Mouse (Mus musculus) liver, embryonic 12.5 days (tissue): ENCODE measurements around the gene Cdh1. TPM values are rescaled to one million over a fixed set of nuclear protein-coding genes. Genes with fewer than 3 reads are reported as not detected.

Experiments
- ATAC-seq: fragments of 200-750 bp; cut with Nextera tagmentation; 2 replicates; pipeline ENCODE4 v1.8.0; 2017; ENCODE audit warnings: moderate number of reproducible peaks, mild to moderate bottlenecking, moderate library complexity
- H3K27ac ChIP-seq: fragments of 300-500 bp; sonication (generic); 2 replicates; pipeline ENCODE4 v1.5.1; 2016; ENCODE audit warnings: mild to moderate bottlenecking
- H3K27me3 ChIP-seq: fragments of 300-500 bp; sonication (generic); replicated peaks from 2 replicates; pipeline ENCODE4 v1.6.1; 2016; ENCODE audit warnings: mild to moderate bottlenecking, moderate library complexity
- H3K36me3 ChIP-seq: fragments of 300-500 bp; sonication (generic); 2 replicates; pipeline ENCODE4 v1.6.1; 2016; ENCODE audit warnings: mild to moderate bottlenecking, moderate library complexity
- H3K4me1 ChIP-seq: fragments of 300-500 bp; sonication (generic); 2 replicates; pipeline ENCODE4 v1.6.1; 2016
- H3K4me2 ChIP-seq: fragments of 300-500 bp; sonication (generic); 2 replicates; pipeline ENCODE4 v1.6.1; 2016; ENCODE audit warnings: mild to moderate bottlenecking, moderate library complexity
- H3K4me3 ChIP-seq: fragments of 300-500 bp; sonication (generic); 2 replicates; pipeline ENCODE4 v1.5.1; 2016; ENCODE audit warnings: mild to moderate bottlenecking, moderate library complexity
- H3K9ac ChIP-seq: fragments of 300-500 bp; sonication (generic); 2 replicates; pipeline ENCODE4 v1.6.1; 2016; ENCODE audit warnings: mild to moderate bottlenecking, moderate library complexity
- H3K9me3 ChIP-seq: fragments of 300-500 bp; sonication (generic); replicated peaks from 2 replicates; pipeline ENCODE4 v1.6.1; 2016; ENCODE audit warnings: mild to moderate bottlenecking, moderate library complexity
- WGBS: fragments of 180-500 bp; shearing (Covaris S2); methylation state at CpG from one replicate; pipeline ENCODE4 v1.1.7; 2016; ENCODE audit not compliant: insufficient replicate concordance; 5-methylcytosine and 5-hydroxymethylcytosine counted together
- polyA plus RNA-seq: library from polyadenylated mRNA; unstranded; fragments of >200 nt; fragmentation: Nextera tagmentation; extraction: Ambion mirVana; gene quantifications from 2 replicates; pipeline ENCODE4 v1.2.1, GENCODE M21; 2016

The Cdh1 gene
- polyA plus RNA-seq, 1 experiment from 2014 or later: 11.4 TPM

- Histone ChIP-seq H3K9ac (no peak overlapping the region), H3K27ac (no peak overlapping the region), H3K27me3 (no peaks in the 10 kb centered on the region), H3K4me2 (no peak overlapping the region), H3K4me1 (no peaks in the 10 kb centered on the region), H3K9me3 (no peaks in the 10 kb centered on the region), H3K36me3 (no peaks in the 10 kb centered on the region), H3K4me3 (no peak overlapping the region)
- 62% methylated on average over 9 of the region's 9 CpGs for WGBS
- no peak for ATAC-seq
Measured at GRCm38 (mm10) chr8:106626096-106626865, 23.1 kb downstream of the Cdh1 start.

GRCm38 (mm10) chr8:106628291-106628964 lies 25.3 kb downstream of the Cdh1 start:
- H3K4me1 ChIP-seq: peaks cover 4% of the 10 kb centered on the region; the same call in 1 of the 2 replicates
- H3K27me3 ChIP-seq: no peaks in the 10 kb centered on the region
- H3K9ac ChIP-seq: no peak overlapping the region
- no peak overlapping the region for H3K4me2 ChIP-seq
- H3K9me3 ChIP-seq: no peaks in the 10 kb centered on the region
- ATAC-seq: no peak
- no peak overlapping the region for H3K4me3 ChIP-seq
- no peaks in the 10 kb centered on the region for H3K36me3 ChIP-seq
- WGBS: 62% methylated on average over 11 of the region's 11 CpGs
- H3K27ac ChIP-seq: no peak overlapping the region

- H3K4me3 ChIP-seq: no peak overlapping the region
- H3K27ac ChIP-seq: no peak overlapping the region
- no peak overlapping the region for H3K9ac ChIP-seq
- no peaks in the 10 kb centered on the region for H3K9me3 ChIP-seq
- H3K4me2 ChIP-seq: no peak overlapping the region
- H3K4me1 ChIP-seq: peaks cover 14% of the 10 kb centered on the region; the same call in 1 of the 2 replicates
- 58% methylated on average over 5 of the region's 5 CpGs for WGBS
- no peaks in the 10 kb centered on the region for H3K36me3 ChIP-seq
- no peaks in the 10 kb centered on the region for H3K27me3 ChIP-seq
- ATAC-seq: no peak
Measured at GRCm38 (mm10) chr8:106629456-106629855, 26.3 kb downstream of the Cdh1 start.

- H3K9me3 ChIP-seq: no peaks in the 10 kb centered on the region
- H3K9ac ChIP-seq: no peak overlapping the region
- 61% methylated on average over 5 of the region's 5 CpGs for WGBS
- no peak overlapping the region for H3K4me3 ChIP-seq
- ATAC-seq: no peak
- H3K27ac ChIP-seq: no peak overlapping the region
- no peaks in the 10 kb centered on the region for H3K27me3 ChIP-seq
- H3K4me1 ChIP-seq: peaks cover 14% of the 10 kb centered on the region; the same call in 1 of the 2 replicates
- no peak overlapping the region for H3K4me2 ChIP-seq
- no peaks in the 10 kb centered on the region for H3K36me3 ChIP-seq
Measured at GRCm38 (mm10) chr8:106631904-106632303, 28.8 kb downstream of the Cdh1 start.

DNA sequence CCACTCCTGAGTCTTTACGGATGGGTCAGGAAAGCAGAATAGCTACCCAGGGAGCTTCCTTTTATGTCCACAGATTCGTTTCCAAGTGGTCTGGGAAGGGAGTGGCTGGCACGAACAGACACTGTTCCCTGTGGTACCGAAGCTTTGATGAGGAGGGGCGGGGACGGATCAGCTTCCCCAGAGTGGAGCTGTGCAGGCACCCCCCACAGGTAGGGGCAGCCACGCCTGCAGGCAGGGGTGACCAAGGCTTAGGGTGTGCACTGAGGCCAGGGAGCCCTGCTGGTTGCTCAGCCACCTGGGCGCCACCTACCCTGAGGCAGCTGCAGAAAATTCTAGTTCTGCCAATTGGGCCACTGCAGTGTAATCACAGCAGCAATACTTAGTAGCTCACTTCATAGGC lies 29.5 kb downstream of the Cdh1 start:
- 0 out of 2 replicates have a peak, but pooled peaks have one; percentile 28 for ATAC-seq
- no peaks in the 10 kb centered on the region for H3K27me3 ChIP-seq
- WGBS: 27% methylated on average over 8 of the region's 8 CpGs
- H3K9me3 ChIP-seq: no peaks in the 10 kb centered on the region
- no peak overlapping the region for H3K4me3 ChIP-seq
- no peaks in the 10 kb centered on the region for H3K36me3 ChIP-seq
- no peak overlapping the region for H3K4me2 ChIP-seq
- peaks cover 14% of the 10 kb centered on the region; the same call in 1 of the 2 replicates for H3K4me1 ChIP-seq
- H3K27ac ChIP-seq: no peak overlapping the region
- no peak overlapping the region for H3K9ac ChIP-seq

DNA sequence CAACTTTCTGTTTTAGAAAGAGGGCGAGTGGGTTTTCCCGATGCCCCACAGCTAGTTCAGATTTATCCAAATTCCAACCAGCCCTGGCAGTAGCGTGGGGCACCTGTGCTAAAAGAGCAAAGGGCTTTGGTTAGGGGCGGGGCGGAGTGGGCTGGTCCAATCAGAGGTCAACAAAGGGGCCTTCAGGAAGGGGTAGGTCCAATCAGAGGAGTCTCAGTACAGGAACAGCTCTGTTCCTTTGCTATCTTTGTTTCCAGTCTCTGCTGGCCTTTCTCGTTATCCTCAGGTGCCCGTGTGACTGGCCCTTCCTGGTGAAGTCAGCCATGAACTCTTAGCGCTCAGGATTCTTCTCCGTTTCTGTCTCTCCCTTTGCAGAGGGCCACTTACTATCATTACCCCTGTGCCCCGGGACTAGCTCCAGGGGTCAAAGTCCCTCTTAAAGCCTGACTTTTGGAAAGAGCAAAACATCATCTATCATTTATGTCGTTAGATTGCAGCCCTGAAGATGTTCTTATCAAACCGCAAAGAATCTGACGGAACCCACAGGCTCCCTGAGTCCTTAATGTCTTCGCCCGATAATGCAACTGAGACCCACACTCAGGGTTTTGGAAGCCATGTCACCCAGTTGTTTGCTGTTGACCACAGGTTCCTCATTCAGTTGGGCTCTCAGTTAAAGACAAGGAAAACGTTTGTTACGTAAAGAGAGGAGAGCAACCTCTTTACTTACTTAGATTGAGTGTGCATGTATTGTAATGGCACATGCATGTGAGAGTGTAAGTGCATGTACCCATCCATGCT lies 30.4 kb downstream of the Cdh1 start:
- no peaks in the 10 kb centered on the region for H3K9me3 ChIP-seq
- no peaks in the 10 kb centered on the region for H3K36me3 ChIP-seq
- H3K27me3 ChIP-seq: no peaks in the 10 kb centered on the region
- no peak overlapping the region for H3K27ac ChIP-seq
- peaks cover 14% of the 10 kb centered on the region; the same call in 1 of the 2 replicates for H3K4me1 ChIP-seq
- H3K9ac ChIP-seq: no peak overlapping the region
- 33% methylated on average over 17 of the region's 17 CpGs for WGBS
- peak; percentile 58; the same call in 1 of the 2 replicates for ATAC-seq
- H3K4me3 ChIP-seq: no peak overlapping the region
- peak overlapping the region; percentile 21 for H3K4me2 ChIP-seq

GRCm38 (mm10) chr8:106635284-106635683 lies 32.1 kb downstream of the Cdh1 start:
- ATAC-seq: no peak
- 43% methylated on average over 5 of the region's 5 CpGs for WGBS
- Histone ChIP-seq H3K9ac (no peak overlapping the region), H3K4me1 (peaks cover 14% of the 10 kb centered on the region; the same call in 1 of the 2 replicates), H3K36me3 (no peaks in the 10 kb centered on the region), H3K27ac (no peak overlapping the region), H3K4me2 (no peak overlapping the region), H3K4me3 (no peak overlapping the region), H3K9me3 (no peaks in the 10 kb centered on the region), H3K27me3 (no peaks in the 10 kb centered on the region)

- no peaks in the 10 kb centered on the region for H3K9me3 ChIP-seq
- no peak overlapping the region for H3K4me3 ChIP-seq
- peaks cover 23% of the 10 kb centered on the region; the same call in 1 of the 2 replicates for H3K4me1 ChIP-seq
- H3K36me3 ChIP-seq: no peaks in the 10 kb centered on the region
- no peaks in the 10 kb centered on the region for H3K27me3 ChIP-seq
- no peak overlapping the region for H3K9ac ChIP-seq
- no peak for ATAC-seq
- no peak overlapping the region for H3K27ac ChIP-seq
- no peak overlapping the region for H3K4me2 ChIP-seq
- WGBS: 78% methylated on average over 4 of the region's 4 CpGs
Measured at GRCm38 (mm10) chr8:106637446-106637845, 34.3 kb downstream of the Cdh1 start.

GRCm38 (mm10) chr8:106638768-106639295 lies 35.7 kb downstream of the Cdh1 start:
- no peak overlapping the region for H3K4me3 ChIP-seq
- no peaks in the 10 kb centered on the region for H3K36me3 ChIP-seq
- WGBS: 78% methylated on average over 7 of the region's 7 CpGs
- H3K9me3 ChIP-seq: no peaks in the 10 kb centered on the region
- H3K4me2 ChIP-seq: no peak overlapping the region
- H3K27ac ChIP-seq: no peak overlapping the region
- no peak overlapping the region for H3K9ac ChIP-seq
- ATAC-seq: no peak
- H3K27me3 ChIP-seq: no peaks in the 10 kb centered on the region
- H3K4me1 ChIP-seq: peaks cover 15% of the 10 kb centered on the region; the same call in 1 of the 2 replicates

GRCm38 (mm10) chr8:106640212-106640611 lies 37.1 kb downstream of the Cdh1 start:
- Histone ChIP-seq H3K36me3 (no peaks in the 10 kb centered on the region), H3K9ac (no peak overlapping the region), H3K4me1 (peaks cover 8% of the 10 kb centered on the region; the same call in 1 of the 2 replicates), H3K27me3 (no peaks in the 10 kb centered on the region), H3K4me3 (no peak overlapping the region), H3K4me2 (no peak overlapping the region), H3K27ac (no peak overlapping the region), H3K9me3 (no peaks in the 10 kb centered on the region)
- 73% methylated on average over 7 of the region's 7 CpGs for WGBS
- ATAC-seq: no peak

DNA sequence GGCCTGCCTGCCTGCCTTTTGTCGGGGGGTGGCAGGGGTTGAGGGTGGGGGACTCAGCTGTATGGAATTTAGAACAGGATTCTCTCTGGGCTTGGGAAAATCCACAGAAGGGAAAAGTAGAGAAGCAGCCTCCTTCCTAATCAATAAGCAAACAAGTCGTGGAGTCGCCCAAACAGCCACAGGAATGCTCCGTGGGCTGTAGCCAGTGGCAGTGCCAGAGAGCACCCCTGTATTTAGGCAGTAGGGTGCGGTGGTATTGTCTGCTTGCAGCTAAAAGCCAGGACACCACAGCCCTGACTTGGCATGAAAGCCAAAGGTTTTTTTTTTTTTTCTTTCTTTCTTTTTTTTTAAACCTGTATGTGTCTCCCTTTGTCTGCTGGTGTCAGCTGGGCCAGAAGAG lies 37.8 kb downstream of the Cdh1 start:
- WGBS: 63% methylated on average over 5 of the region's 5 CpGs

More for the DNA sequence above, 37.8 kb downstream of the Cdh1 start:
- no peaks in the 10 kb centered on the region for H3K9me3 ChIP-seq
- 0 out of 2 replicates have a peak, but pooled peaks cover 3% of the 10 kb centered on the region for H3K27me3 ChIP-seq
- no peak overlapping the region for H3K4me3 ChIP-seq
- no peak overlapping the region for H3K27ac ChIP-seq
- no peak overlapping the region for H3K9ac ChIP-seq
- no peaks in the 10 kb centered on the region for H3K36me3 ChIP-seq
- no peak for ATAC-seq
- peaks cover 8% of the 10 kb centered on the region; the same call in 1 of the 2 replicates for H3K4me1 ChIP-seq
- H3K4me2 ChIP-seq: no peak overlapping the region
